Mouse (Mus musculus) heart, postnatal 10 days (tissue): ENCODE measurements around the gene Kcnq5. TPM values are rescaled to one million over a fixed set of nuclear protein-coding genes. Genes with fewer than 3 reads are reported as not detected.
"Not testable (repeated sequence)": the region's sequence is repeated elsewhere in the genome, so short reads cannot be mapped to it uniquely, and the experiment has no call there.

Experiments used
- DNase-seq, 2 experiments: peaks; one replicate each; pipeline ENCODE4 v3.0.0; 2021
- intact Hi-C: fragments of 180-260 bp; cut with DNase I; formaldehyde crosslinking; loops from one replicate; pipeline ENCODE4 v1.15.1; 2025
- total RNA-seq, 2 experiments: library from RNA; stranded (reverse); gene quantifications; 2 replicates each; pipeline ENCODE4 v1.2.3; 2021

Gene Kcnq5
- total RNA-seq, 2 experiments from 2014 or later: 6.5 to 6.8 TPM

DNA sequence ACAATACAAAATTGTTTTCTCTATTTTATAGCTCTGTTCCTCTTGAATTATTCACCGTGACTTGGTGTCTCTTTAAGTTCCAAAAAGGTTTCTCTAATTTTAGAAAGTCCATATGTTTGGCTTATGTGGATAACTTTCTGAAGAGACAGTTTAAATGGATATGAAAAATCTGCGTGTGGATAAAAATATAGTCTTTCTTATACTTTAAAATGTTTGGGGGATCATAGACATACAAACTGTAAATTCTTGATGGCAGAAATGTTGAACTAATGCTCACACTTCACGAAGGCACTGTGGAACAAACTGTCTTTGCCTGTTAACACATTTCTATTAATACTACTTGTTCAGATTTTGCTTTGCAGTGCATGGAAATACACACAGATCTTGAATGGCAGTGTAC is 277.3 kb downstream of the Kcnq5 start:
- intact Hi-C loops: no loop called here

DNA sequence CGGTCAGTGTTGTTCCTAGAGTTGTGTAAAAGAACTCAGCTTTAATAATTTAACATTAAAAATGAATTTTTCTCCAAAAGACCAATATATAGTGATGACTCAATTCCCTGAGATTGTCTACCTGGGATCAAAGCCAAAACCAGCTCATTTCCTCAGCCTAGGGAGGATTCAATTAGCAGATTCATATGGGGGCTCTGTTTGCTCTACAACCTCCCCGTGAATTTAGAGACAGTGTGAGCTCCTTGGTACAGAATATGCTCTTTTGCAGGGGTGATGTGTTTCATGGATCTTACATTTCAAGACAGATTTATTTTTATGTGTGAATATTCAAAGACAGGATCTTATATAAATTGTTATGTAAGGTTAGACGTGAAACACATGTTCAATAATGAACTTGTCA is 284.9 kb downstream of the Kcnq5 start:
- intact Hi-C loops: no loop called here
- no peak for DNase-seq

More for the DNA sequence above, 277.3 kb downstream of the Kcnq5 start:
- DNase-seq: no peak

DNA sequence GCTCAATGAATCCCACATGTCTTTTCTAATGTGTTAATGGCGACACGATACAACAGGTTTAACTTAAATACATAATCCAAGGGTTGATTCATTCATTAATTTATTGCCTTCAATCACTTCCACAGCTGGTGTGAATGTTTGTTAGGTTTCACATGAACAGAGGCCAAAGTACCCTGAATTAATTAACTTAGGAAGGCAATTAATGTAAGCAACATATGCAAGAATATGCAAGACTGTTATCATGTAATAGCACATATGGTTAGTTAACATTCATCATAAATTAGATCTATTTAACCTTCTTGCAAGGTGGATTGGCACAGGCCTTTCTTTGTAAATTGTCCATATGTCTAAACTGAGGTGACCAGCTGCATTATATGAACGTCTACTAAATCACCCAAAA is 300.9 kb downstream of the Kcnq5 start:
- intact Hi-C loops: no loop called here
- no peak for DNase-seq

DNA sequence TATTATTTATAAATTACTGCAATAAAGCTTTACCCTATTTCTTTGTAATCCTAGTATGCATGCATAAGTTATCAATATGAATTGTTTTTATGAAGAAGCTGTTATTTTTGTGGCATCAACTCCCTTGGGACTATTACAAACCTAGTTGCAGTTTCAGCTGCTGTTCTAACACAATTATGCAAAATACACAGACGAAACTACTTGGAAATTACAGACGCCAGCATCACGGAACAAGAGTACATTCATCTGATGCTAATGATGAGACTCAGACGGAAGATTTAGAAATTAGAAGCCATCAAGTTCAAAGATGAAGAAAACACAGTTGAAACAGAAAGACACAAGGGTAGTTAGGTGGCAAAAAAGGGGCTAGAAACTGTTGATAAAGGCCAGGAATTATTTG is 310.9 kb downstream of the Kcnq5 start:
- intact Hi-C loops: no loop called here
- no peak for DNase-seq

DNA sequence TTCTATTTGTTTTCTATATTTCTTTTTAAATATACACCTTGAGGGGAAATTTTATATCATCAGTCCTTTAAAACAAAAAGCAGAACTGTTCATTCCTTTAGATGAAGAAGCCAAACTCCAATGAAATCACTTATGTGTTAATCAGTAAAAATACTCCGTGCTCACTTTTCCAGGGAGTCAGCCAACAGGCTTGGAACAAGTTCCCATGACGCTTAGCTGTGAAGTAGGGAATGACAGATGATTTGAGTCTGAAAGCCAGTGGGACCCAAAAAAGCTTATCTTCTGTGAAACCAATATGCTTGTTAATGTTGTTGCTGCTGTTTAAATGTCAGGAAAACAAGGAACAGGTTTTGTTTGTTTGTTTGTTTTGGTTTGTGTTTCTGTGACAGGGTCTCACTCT is 326.3 kb downstream of the Kcnq5 start:
- peak; percentile 51 to 60 for DNase-seq

DNA sequence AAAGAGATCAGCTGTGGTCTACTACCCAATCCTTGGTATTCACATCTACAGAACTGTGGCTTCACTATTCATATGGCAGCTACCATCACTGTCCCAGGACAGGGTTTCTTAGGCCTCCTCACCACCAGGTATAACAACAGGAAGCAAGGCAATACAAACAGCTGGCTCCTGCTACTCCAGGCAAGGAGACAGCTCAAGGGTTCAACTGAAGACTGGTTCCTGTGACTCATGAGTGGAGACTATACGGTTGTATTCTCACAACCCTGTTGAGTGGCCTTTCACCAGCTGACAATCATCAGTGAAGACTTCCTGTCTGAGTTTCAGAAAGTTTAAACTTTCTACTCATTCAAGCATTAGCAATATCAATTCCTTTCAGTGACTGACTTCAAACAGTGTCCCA is 327.7 kb downstream of the Kcnq5 start:
- intact Hi-C loops: loop anchor here (10.0 kb wide), 1 partner anchor 109 kb away; no protein-coding TSS in a partner anchor

More for the DNA sequence above, 326.3 kb downstream of the Kcnq5 start:
- intact Hi-C loops: loop anchor here (10.0 kb wide), 1 partner anchor 111 kb away; no protein-coding TSS in a partner anchor

DNA sequence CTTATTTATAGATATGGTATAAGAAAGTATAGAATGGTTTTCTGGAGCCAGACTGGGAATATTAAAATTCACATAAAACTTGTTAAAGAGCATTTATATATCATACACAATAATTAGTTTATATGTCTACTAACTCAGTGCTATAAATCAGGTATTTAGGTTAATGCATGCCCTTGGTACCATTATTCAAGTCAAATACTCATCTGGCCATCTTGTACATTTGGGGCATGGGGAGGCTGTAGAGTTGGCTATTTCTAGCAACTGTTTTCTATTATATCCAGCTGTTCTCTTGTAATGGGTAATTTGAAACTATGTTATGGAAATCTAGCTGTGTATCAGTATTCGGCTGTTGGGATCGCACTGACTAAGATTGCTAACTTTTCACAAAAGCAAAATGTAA is 339.3 kb downstream of the Kcnq5 start:
- intact Hi-C loops: no loop called here
- no peak for DNase-seq

More for the DNA sequence above, 327.7 kb downstream of the Kcnq5 start:
- no peak for DNase-seq

DNA sequence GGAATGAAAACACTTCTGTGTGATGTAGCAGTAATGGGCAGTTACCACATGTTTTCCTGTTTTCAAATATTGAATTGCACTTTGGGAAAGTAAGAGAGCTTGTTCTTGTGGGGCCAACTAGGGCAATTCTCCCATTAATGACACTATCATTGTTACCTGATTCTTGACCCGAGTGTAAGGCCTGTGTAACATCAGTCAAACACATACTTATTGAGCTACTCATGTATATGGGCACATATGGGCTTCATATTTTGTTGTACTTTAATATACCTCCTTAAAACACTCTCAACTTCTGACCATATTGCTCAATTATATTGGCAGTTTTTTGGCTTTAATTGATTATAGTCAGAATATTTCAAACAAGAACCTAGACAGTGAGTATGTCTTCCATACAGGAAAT is 339.7 kb downstream of the Kcnq5 start:
- intact Hi-C loops: no loop called here

DNA sequence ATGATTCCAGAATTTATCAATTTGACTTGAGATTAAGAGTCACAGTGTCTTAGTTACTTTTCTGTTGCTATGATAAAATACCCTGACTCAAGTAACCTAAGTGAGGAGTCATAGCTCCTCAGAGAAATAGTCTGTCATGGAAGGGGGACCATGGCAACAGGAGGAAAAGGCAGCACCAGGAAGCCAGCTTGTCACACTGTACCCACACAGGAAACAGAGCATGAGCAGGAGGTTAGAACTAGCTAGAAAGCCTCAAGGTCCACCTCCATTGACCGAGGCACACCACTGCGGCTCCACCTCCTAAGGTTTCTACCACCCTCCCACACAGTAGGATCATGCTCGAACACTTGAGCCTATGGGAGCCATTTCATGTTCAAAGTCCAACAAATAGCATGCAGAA is 343.0 kb downstream of the Kcnq5 start:
- no peak for DNase-seq
- intact Hi-C loops: no loop called here

More for the DNA sequence above, 339.7 kb downstream of the Kcnq5 start:
- no peak for DNase-seq

DNA sequence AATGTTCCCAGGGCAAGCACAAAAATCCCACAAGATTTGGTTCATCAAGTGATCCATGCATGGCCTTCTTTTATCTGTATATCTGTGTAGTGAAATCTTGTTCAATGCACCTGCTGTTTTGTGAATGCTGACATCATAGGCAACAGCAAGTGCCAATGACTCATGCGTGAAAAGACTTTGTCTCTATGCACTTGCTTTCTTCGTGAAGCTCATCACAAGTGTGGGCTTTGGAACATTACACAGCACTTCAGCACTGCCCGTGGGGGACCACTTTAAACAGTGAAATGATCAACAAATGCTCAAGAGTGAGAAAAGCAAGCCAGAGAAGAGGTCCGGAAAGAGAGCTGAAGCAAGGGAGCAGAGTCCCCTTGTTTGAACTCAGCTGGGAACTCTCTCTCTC is 345.1 kb downstream of the Kcnq5 start:
- no peak for DNase-seq
- intact Hi-C loops: no loop called here

DNA sequence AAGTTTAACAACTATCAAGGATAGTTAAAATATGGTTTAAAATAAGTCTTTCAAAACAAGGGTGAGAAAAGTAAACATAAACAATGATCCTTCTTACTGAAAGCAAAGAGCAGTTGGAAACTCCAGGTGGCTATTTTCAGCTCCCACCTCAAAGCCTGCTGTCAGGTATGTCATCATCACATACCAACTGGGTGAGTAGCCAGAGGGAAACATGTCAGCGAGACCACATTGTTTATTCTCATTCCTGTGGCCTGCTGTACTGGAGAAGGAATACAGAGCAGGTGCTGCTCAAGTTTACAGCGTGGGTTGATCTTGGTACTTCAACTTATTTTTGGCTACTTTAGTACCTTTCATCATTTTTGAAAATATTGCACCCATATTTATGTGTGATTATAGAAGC is 347.8 kb downstream of the Kcnq5 start:
- DNase-seq: peak; percentile 49 to 54
- intact Hi-C loops: loop anchor here (5.0 kb wide), 1 partner anchor 348 kb away; the partner anchor contains the start of gene Kcnq5

DNA sequence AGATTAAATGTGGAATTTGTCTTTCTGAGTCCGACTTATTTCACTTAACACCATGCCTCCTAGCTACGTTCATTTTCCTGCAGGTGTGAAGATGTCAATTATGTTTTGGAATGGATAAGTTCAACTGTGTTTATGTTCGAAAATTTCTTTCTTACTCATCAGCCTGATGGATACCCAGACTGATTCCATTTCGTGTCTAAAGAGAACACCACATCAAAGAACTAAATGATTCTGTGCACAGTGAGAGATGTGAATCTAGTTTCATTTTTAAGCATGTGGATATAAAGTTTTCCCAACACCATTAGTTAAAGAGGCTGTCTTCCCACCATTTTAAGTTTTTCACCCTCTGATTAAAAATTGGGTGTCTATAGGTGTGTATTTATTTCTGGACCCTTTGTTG is 357.7 kb downstream of the Kcnq5 start:
- DNase-seq: no peak
- intact Hi-C loops: no loop called here

DNA sequence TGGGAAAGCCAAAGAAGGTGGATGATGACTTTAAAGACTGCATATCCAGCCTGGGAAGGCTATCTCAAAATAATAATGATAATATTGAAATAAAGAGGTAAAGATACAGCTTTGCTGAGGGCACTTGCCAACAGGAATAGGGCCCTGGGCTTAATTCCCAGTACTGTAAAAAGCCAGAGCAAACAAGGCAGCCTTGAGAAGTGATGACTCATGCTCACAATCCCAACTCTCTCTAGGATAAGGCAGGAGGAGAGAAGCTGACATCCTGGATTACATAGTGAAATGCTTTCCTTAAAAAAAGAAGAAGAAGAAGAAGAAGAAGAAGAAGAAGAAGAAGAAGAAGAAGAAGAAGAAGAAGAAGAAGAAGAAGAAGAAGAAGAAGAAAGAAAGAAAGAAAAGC is 359.2 kb downstream of the Kcnq5 start:
- intact Hi-C loops: no loop called here
- no peak for DNase-seq

DNA sequence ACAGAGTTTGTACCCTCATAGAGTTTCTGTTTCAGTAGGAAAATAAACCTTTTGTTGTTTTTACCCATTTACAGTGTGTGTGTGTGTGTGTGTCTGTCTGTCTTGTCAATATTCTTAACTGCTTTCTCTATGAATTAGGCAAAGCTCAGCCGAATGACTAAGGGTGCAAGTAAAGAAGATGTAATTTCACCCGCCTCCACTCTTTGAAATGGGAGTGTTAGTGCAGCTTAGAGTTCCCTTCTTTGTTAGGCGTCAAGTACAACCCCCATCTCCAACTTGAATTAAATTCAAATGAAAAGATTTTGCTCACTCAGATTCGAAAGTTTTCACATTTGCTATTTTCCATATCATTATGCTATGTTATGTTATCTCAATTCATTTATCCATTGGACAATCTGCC is 361.1 kb downstream of the Kcnq5 start:
- DNase-seq: no peak
- intact Hi-C loops: no loop called here

DNA sequence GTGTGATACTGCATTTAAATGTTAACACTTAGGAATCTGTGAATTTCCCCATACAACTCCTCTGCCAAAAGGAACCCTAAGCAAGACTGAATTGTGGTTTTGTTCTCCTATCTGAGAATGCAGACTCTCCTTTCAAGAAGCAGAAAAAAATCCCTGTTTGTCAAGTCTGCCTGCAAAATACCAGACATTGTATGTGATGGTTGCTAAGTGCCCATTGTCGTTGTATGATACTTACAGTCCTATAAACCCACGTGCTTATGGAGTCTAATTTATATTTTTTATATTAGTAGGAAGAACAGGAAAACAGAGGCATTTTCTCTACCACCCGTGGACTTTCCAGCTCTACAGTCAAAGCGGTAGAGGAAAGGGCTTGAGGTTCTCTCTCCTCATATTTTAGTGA is 367.9 kb downstream of the Kcnq5 start:
- intact Hi-C loops: no loop called here
- DNase-seq: no peak

DNA sequence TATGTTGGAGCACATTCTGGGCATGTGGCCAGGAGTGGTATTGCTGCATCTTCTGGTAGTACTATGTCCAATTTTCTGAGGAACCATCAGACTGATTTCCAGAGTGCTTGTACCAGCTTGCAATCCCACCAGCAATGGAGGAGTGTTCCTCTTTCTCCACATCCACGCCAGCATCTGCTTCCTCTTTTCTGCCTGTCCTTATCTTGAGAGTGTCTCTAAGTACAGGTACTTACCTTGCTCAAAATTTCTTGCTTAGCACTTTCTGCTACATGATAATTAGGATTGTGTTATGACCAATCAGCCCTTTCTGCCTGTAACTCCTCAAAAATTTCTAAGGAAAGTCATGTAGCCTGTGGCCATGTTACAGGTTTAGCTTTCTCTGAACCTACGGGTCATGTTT is 394.3 kb downstream of the Kcnq5 start:
- DNase-seq, intact Hi-C loops: not testable (repeated sequence)

DNA sequence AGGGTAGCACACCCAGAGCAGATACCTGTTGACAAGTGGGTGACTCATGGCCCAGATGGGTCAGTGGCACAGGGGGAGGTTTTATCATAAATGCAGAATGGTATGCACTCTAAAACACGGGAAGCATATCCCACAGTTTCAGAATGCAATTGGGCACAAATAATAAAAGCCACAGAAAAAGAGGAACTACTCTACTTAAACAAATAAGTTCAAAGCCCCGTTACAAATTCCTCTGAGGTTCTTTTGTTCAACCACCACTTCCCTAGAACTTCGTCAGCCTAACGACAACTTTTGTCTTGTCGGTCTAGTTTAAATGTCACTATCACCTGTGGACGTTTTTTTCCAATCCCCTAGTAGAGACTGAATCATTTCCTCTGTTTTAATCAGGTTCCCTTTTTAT is 407.1 kb downstream of the Kcnq5 start:
- intact Hi-C loops: no loop called here
- no peak for DNase-seq

DNA sequence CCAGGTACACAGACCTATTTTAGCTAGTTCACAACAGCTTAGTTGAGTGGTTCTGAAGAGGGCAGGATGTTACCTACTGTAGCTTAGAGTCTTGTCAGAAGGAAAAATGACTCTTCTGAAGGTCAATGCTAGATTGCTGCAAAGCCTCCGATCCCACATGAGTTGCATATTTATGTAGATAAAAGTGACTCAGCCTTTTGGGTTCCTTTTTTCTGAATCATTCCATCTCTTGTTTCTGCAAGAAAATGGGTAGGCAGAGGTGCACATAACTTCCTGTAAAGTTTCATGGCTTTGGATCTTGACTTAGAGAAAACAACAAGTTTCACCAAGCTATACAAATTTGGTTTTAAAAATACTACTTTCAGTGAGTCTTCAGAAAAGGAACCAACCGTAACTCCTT is 409.0 kb downstream of the Kcnq5 start:
- no peak for DNase-seq

DNA sequence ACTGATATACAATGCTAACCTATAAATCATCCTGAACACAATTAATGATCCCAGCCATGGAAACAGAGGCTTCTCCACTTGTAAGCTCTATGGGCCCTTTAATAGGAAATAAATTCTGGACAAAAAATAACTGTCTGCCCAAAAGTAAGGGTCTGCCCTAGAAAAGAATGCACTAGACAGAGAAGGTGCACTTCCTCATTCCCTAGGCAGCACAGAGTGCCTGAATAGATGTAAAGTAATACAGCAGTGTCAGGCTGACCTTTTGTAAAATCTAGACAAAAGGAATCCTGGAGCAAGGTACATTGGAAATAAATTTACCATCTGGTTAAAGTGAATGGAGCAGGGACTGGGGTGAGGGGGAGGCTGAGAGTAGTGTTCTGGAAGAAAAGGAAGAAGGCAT is 417.8 kb downstream of the Kcnq5 start:
- DNase-seq: no peak
- intact Hi-C loops: no loop called here

More for the DNA sequence above, 409.0 kb downstream of the Kcnq5 start:
- intact Hi-C loops: no loop called here

DNA sequence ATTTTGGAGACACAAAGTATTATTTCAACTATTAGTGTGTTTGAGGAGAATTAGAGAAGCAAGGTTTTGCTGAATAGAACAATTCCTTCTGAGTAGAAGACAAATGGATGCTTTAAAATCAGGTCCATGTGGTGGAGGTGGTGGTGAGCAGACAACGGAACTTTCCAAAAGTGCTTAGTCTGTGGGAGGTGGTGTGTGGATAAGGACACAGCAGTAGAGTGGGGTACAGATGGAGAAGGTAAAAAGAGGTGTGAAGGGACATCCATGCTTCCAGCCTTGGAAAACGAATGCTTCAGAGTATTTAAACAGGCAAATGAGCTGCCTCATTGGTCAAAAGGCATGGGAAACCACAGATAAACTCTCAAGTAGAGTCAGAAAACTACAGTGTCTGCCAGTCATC is 422.3 kb downstream of the Kcnq5 start:
- intact Hi-C loops: loop anchor here (10.0 kb wide), 1 partner anchor 425 kb away; the partner anchor contains the start of gene Kcnq5
- DNase-seq: no peak

DNA sequence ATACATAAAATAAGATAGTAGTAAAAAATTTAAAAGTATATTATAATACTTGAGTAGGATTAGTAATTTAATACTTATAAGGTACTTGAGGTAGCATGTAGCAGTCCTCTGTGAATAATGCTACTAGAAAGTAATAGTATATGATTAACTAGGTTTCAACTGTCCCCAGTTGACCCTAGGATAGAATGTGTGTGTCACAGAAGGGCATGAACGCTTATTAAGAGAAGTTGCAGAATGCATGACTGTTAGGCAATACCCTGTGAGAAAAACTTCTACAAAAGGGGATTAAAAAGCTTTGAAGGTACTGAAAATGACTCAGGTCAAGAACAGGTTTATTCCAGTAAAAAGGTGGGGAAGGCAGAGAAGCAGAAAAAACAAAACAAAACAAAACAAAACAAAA is 430.9 kb downstream of the Kcnq5 start:
- intact Hi-C loops: loop anchor here (10.0 kb wide), 1 partner anchor 434 kb away; the partner anchor contains the start of gene Kcnq5
- DNase-seq: no peak

DNA sequence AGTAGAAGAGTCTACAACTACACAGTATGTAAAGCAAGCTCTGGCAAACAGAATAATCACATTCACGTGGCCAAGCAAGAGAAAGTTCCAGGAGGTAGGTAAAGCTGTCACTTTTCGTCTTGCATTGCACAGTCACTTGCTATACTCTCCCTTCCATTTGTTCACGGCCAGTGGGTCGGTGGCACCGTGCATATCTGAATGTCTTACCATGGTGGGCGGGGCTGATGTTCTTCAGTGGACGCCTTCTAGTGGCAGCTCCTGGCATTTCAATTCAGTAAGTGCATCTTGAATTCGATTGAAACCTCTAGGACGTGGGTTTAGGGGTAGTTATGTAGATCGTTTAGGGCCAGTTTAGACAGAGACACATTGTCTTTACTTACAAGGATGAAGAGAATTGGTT is 439.7 kb downstream of the Kcnq5 start:
- intact Hi-C loops: loop anchor here (10.0 kb wide), 1 partner anchor 113 kb away; no protein-coding TSS in a partner anchor

DNA sequence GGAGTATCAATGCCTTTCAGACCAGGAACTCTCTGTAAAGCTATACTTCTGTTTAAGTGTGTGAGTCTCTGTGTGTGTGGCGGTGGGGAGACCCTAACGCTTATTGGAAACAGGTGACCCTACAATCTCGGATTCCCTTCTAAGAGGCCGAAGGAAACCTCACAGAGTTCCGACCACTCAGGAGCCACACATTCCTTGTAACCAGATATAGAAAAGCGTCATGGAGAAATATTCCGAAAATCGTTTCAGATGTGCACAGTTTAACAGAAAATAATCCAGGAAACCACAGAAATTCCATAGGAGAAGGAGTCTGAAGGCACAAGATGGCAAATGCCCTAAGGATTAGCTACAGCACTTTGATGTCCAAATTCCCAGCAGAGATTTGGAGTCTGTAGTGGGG is 440.3 kb downstream of the Kcnq5 start:
- DNase-seq: no peak
- intact Hi-C loops: loop anchor here (10.0 kb wide), 1 partner anchor 113 kb away; no protein-coding TSS in a partner anchor

More for the DNA sequence above, 439.7 kb downstream of the Kcnq5 start:
- no peak for DNase-seq
